In genomic region chr10:44507984-44508383, GRCm38 (mm10) we compare ENCODE assay signal across 28 mouse cellular contexts. TPM values are rescaled to one million over a fixed set of nuclear protein-coding genes. Genes with fewer than 3 reads are reported as not detected.
DNase-seq lines count a peak whose midpoint lies in the region; ATAC-seq lines count a peak whose summit lies in the region.
"Had no signal": no experiment of that assay in that cellular context is flagged by ENCODE, and none has a peak within 500 bp of the region (broad histone marks: within the 10 kb centered on the region; RNA-seq: fewer than 3 reads in every experiment).

No protein-coding gene starts in this region.

- no peak for ATAC-seq in lung, embryonic 16.5 days (ENCODE audit: low read depth)
- no peak for ATAC-seq in kidney, embryonic 14.5 days (ENCODE audit: low FRiP score, low TSS enrichment)
- ATAC-seq: CD4-positive, CD25-positive, alpha-beta regulatory T cell, adult 4 months; forebrain, embryonic 14.5 days; forebrain, embryonic 16.5 days; Patski had no signal

- no peak overlapping the region for H3K4me3 ChIP-seq in lung, embryonic 16.5 days (ENCODE audit: low read length)
- no peak overlapping the region for H3K4me3 ChIP-seq in limb, embryonic 10.5 days
- no peak overlapping the region for H3K4me3 ChIP-seq in kidney, embryonic 14.5 days (ENCODE audit: low read length)
- H3K4me3 ChIP-seq: embryonic facial prominence, embryonic 13.5 days; embryonic facial prominence, embryonic 15.5 days; erythroblast, embryonic 14.5 days; forebrain, embryonic 10.5 days; forebrain, embryonic 12.5 days had no signal

- H3K4me2 ChIP-seq in lung, embryonic 16.5 days (ENCODE audit: low read depth, low read length), result no peak overlapping the region
- no peak overlapping the region for H3K4me2 ChIP-seq in kidney, embryonic 14.5 days (replicated peaks; ENCODE audit: low read depth, low read length)
- H3K4me2 ChIP-seq: embryonic facial prominence, embryonic 13.5 days; embryonic facial prominence, embryonic 15.5 days; forebrain, embryonic 12.5 days had no signal

- no peaks in the 10 kb centered on the region for H3K27me3 ChIP-seq in lung, embryonic 16.5 days (ENCODE audit: control insufficient read depth, insufficient read depth, low read depth, low read length)
- no peaks in the 10 kb centered on the region for H3K27me3 ChIP-seq in limb, embryonic 10.5 days (ENCODE audit: low read depth, poor library complexity, severe bottlenecking)
- H3K27me3 ChIP-seq in kidney, embryonic 14.5 days (ENCODE audit: control insufficient read depth, insufficient read depth, low read length), result no peaks in the 10 kb centered on the region
- H3K27me3 ChIP-seq: CH12.LX; embryonic facial prominence, embryonic 15.5 days had no signal

- no peaks in the 10 kb centered on the region; the same call in 1 of the 2 replicates for H3K4me1 ChIP-seq in lung, embryonic 16.5 days (replicated peaks; ENCODE audit: control insufficient read depth, insufficient read depth, low read length)
- peaks cover 35% of the 10 kb centered on the region for H3K4me1 ChIP-seq in limb, embryonic 10.5 days
- no peaks in the 10 kb centered on the region for H3K4me1 ChIP-seq in kidney, embryonic 14.5 days (ENCODE audit: control insufficient read depth, insufficient read depth, low read length)
- H3K4me1 ChIP-seq: embryonic facial prominence, embryonic 13.5 days; embryonic facial prominence, embryonic 15.5 days; forebrain, embryonic 12.5 days had no signal

- no peaks in the 10 kb centered on the region for H3K36me3 ChIP-seq in lung, embryonic 16.5 days (ENCODE audit: control insufficient read depth, insufficient read depth, low read length)
- no peaks in the 10 kb centered on the region for H3K36me3 ChIP-seq in limb, embryonic 10.5 days
- H3K36me3 ChIP-seq in kidney, embryonic 14.5 days (ENCODE audit: control insufficient read depth, insufficient read depth, low read length), result no peaks in the 10 kb centered on the region
- H3K36me3 ChIP-seq: embryonic facial prominence, embryonic 13.5 days; embryonic facial prominence, embryonic 15.5 days; forebrain, embryonic 10.5 days; forebrain, embryonic 12.5 days; G1E had no signal

- H3K27ac ChIP-seq in lung, embryonic 16.5 days (ENCODE audit: low read length), result peak overlapping the region; percentile 27; the same call in 1 of the 2 replicates
- H3K27ac ChIP-seq in limb, embryonic 10.5 days, result peak overlapping the region; percentile 19; the same call in 1 of the 2 replicates
- no peak overlapping the region for H3K27ac ChIP-seq in kidney, embryonic 14.5 days (ENCODE audit: low read depth, low read length)
- H3K27ac ChIP-seq: embryonic facial prominence, embryonic 13.5 days; embryonic facial prominence, embryonic 15.5 days; forebrain, embryonic 10.5 days; forebrain, embryonic 12.5 days had no signal

- H3K9ac ChIP-seq in lung, embryonic 16.5 days (ENCODE audit: low read length), result no peak overlapping the region
- H3K9ac ChIP-seq in kidney, embryonic 14.5 days (ENCODE audit: low read depth, low read length), result no peak overlapping the region
- H3K9ac ChIP-seq: embryonic facial prominence, embryonic 13.5 days; embryonic facial prominence, embryonic 15.5 days; forebrain, embryonic 12.5 days had no signal

- no peaks in the 10 kb centered on the region for H3K9me3 ChIP-seq in lung, embryonic 16.5 days (ENCODE audit: control insufficient read depth, low read length)
- no peaks in the 10 kb centered on the region for H3K9me3 ChIP-seq in limb, embryonic 10.5 days (replicated peaks)
- no peaks in the 10 kb centered on the region for H3K9me3 ChIP-seq in kidney, embryonic 14.5 days (ENCODE audit: control insufficient read depth, low read length)
- H3K9me3 ChIP-seq: embryonic facial prominence, embryonic 13.5 days; embryonic facial prominence, embryonic 15.5 days; forebrain, embryonic 10.5 days; forebrain, embryonic 12.5 days; G1E had no signal

- no peak for DNase-seq in lung, postnatal 10 days
- peak; percentile 9 for DNase-seq in ZHBTc4 (ENCODE audit: low read depth, low spot score)
- DNase-seq in limb, embryonic 10.5 days (ENCODE audit: low spot score), result no peak
- DNase-seq in cerebellum, postnatal 14 days, result no peak
- no peak for DNase-seq in frontal cortex, adult 2 months (ENCODE audit: extremely low spot score in 1 of 2, low spot score in 1 of 2)
- DNase-seq: adrenal gland, adult 2 months; adrenal gland, postnatal 10 days; adrenal gland, postnatal 25 days; B cell, adult 2 months; cerebellum, adult 11 months; cerebellum, adult 18-20 months; cerebellum, adult 8-10 months; cerebellum, adult 9-11 months; cerebellum, postnatal 25 days; embryo, embryonic 11 days had no signal

- WGBS in lung, embryonic 16.5 days, result 37% methylated on average over 2 of the region's 2 CpGs
- 28% methylated on average over 2 of the region's 2 CpGs for WGBS in limb, embryonic 10.5 days
- 60% methylated on average over 2 of the region's 2 CpGs for WGBS in kidney, embryonic 14.5 days

RNA-seq across cellular contexts. Expression of gene Prdm1, which starts 20.3 kb away (rescaled TPM):
- polyA plus RNA-seq in lung, embryonic 16.5 days (2015; fragmentation: Nextera tagmentation; extraction: Ambion mirVana), result 2.3 and 2.5 TPM in 2 replicates
- 3.6 and 5.5 TPM in 2 replicates for polyA plus RNA-seq in limb, embryonic 10.5 days (2016; fragmentation: Nextera tagmentation; extraction: Ambion mirVana)
- polyA plus RNA-seq in kidney, embryonic 14.5 days (2014; fragmentation: Nextera tagmentation; extraction: Ambion mirVana), result 1.9 and 2.0 TPM in 2 replicates
- polyA plus RNA-seq in frontal cortex, adult 2 months (2012; rRNA removed), result 2.6 and 3.4 TPM in 2 replicates
- polyA plus RNA-seq: erythroblast, embryonic 14.5 days had no signal
